Mouse (Mus musculus): ENCODE results near the gene Crygs. TPM values are rescaled to one million over a fixed set of nuclear protein-coding genes. Genes with fewer than 3 reads are reported as not detected.

Gene Crygs
- polyA plus RNA-seq, 1 experiment, result not detected

GRCm38 (mm10) chr16:22842871-22843270 lies 31.5 kb upstream of the Crygs start:
- 83% methylated on average over 5 of the region's 5 CpGs for WGBS
- DNase-seq, result no peak
- peaks cover 3% of the 10 kb centered on the region; the same call in 1 of the 2 replicates for H3K4me1 ChIP-seq (ENCODE audit: control insufficient read depth, insufficient read depth, low read length)
- H3K4me3 ChIP-seq (replicated peaks; ENCODE audit: extremely low read depth, low read depth, low read length), result no peak overlapping the region
- no peak for TF ChIP-seq CTCF (IDR thresholded peaks at IDR 0.05; ENCODE audit: insufficient read depth, low read length)
- TF ChIP-seq POLR2A (IDR thresholded peaks at IDR 0.05; ENCODE audit: borderline replicate concordance, extremely low read depth, low read depth, low read length), result no peak

GRCm38 (mm10) chr16:22839146-22839857 lies 27.9 kb upstream of the Crygs start:
- Histone ChIP-seq H3K4me1 (ENCODE audit: control insufficient read depth, insufficient read depth, low read length) (peaks cover 3% of the 10 kb centered on the region; the same call in 1 of the 2 replicates), H3K4me3 (replicated peaks; ENCODE audit: extremely low read depth, low read depth, low read length) (no peak overlapping the region)
- TF ChIP-seq CTCF (IDR thresholded peaks at IDR 0.05; ENCODE audit: insufficient read depth, low read length) (no peak), POLR2A (IDR thresholded peaks at IDR 0.05; ENCODE audit: borderline replicate concordance, extremely low read depth, low read depth, low read length) (no peak)
- 82% methylated on average over 3 of the region's 3 CpGs for WGBS
- no peak for DNase-seq

GRCm38 (mm10) chr16:22832932-22833525 lies 21.7 kb upstream of the Crygs start:
- no peak for DNase-seq
- Histone ChIP-seq H3K4me3 (replicated peaks; ENCODE audit: extremely low read depth, low read depth, low read length) (no peak overlapping the region), H3K4me1 (ENCODE audit: control insufficient read depth, insufficient read depth, low read length) (no peaks in the 10 kb centered on the region)
- no peak for TF ChIP-seq CTCF (IDR thresholded peaks at IDR 0.05; ENCODE audit: insufficient read depth, low read length)
- TF ChIP-seq POLR2A (IDR thresholded peaks at IDR 0.05; ENCODE audit: borderline replicate concordance, extremely low read depth, low read depth, low read length), result no peak
- 96% methylated on average over 3 of the region's 3 CpGs for WGBS

GRCm38 (mm10) chr16:22820731-22821130 lies 9.4 kb upstream of the Crygs start:
- no peak overlapping the region for H3K4me3 ChIP-seq (replicated peaks; ENCODE audit: extremely low read depth, low read depth, low read length)
- WGBS, result 49% methylated on average over 8 of the region's 8 CpGs

GRCm38 (mm10) chr16:22807468-22808070 lies 3.8 kb downstream of the Crygs start:
- peaks cover 3% of the 10 kb centered on the region; the same call in 1 of the 2 replicates for H3K4me1 ChIP-seq (ENCODE audit: control insufficient read depth, insufficient read depth, low read length)
- peak; percentile 48 for TF ChIP-seq CTCF (IDR thresholded peaks at IDR 0.05; ENCODE audit: insufficient read depth, low read length)
- no peak for TF ChIP-seq POLR2A (IDR thresholded peaks at IDR 0.05; ENCODE audit: borderline replicate concordance, extremely low read depth, low read depth, low read length)
- no peak overlapping the region for H3K4me3 ChIP-seq (replicated peaks; ENCODE audit: extremely low read depth, low read depth, low read length)
- WGBS, result 6% methylated on average over 17 of the region's 17 CpGs
- peak; percentile 40 for DNase-seq

More at GRCm38 (mm10) chr16:22820731-22821130, 9.4 kb upstream of the Crygs start:
- no peaks in the 10 kb centered on the region for H3K4me1 ChIP-seq (ENCODE audit: control insufficient read depth, insufficient read depth, low read length)
- TF ChIP-seq POLR2A (IDR thresholded peaks at IDR 0.05; ENCODE audit: borderline replicate concordance, extremely low read depth, low read depth, low read length), result no peak
- TF ChIP-seq CTCF (IDR thresholded peaks at IDR 0.05; ENCODE audit: insufficient read depth, low read length), result no peak
- DNase-seq, result no peak

- WGBS, result 84% methylated on average over 7 of the region's 7 CpGs
- H3K4me1 ChIP-seq (ENCODE audit: control insufficient read depth, insufficient read depth, low read length), result peaks cover 3% of the 10 kb centered on the region; the same call in 1 of the 2 replicates
- TF ChIP-seq POLR2A (IDR thresholded peaks at IDR 0.05; ENCODE audit: borderline replicate concordance, extremely low read depth, low read depth, low read length) (no peak), CTCF (IDR thresholded peaks at IDR 0.05; ENCODE audit: insufficient read depth, low read length) (no peak)
These were observed 8.6 kb downstream of the Crygs start for GRCm38 (mm10) chr16:22802786-22803185.

GRCm38 (mm10) chr16:22800849-22801109 lies 10.6 kb downstream of the Crygs start:
- TF ChIP-seq CTCF (IDR thresholded peaks at IDR 0.05; ENCODE audit: insufficient read depth, low read length) (no peak), POLR2A (IDR thresholded peaks at IDR 0.05; ENCODE audit: borderline replicate concordance, extremely low read depth, low read depth, low read length) (no peak)
- Histone ChIP-seq H3K4me1 (ENCODE audit: control insufficient read depth, insufficient read depth, low read length) (no peaks in the 10 kb centered on the region), H3K4me3 (replicated peaks; ENCODE audit: extremely low read depth, low read depth, low read length) (no peak overlapping the region)
- no peak for DNase-seq
- WGBS, result 53% methylated on average over 5 of the region's 5 CpGs

More at GRCm38 (mm10) chr16:22802786-22803185, 8.6 kb downstream of the Crygs start:
- no peak for DNase-seq
- no peak overlapping the region for H3K4me3 ChIP-seq (replicated peaks; ENCODE audit: extremely low read depth, low read depth, low read length)

DNA sequence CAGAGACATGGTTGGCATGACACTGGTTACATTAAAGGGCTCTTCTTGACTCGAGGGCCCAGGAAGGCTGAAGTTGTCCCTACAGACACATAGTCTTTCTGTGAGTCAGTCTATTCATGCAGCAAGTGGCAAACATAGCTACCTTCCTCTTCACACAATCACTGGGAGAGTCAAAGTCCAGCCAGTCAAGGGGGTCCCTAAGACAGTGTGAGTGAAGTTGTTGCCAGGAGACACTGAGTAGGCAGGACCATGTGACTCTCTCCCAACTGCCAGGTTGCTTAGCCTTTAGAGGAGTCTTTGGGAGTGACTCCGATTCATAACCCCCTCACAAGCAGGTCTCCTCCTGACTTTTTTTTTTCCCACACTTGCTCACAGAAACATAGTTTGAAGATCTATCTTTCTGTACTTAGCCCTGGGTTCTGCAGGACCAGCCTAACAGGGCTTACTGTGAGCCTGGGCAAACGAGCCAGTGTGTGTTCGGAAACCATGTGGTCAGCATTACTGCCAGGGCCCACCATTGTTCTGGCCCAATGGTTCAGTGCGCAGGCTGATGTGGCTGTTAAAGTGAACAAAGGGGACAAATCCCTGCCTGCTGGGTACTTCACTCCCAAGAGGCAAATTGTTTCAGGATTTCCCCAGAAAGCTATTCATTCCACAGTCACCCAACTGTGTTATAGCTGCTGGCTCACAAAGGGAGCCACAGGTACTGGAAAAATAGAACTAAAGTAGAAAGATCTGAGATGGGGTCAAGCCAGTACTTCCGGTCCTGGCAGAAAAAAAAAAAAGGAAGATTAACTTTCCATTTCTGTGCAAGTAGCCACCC lies 11.1 kb downstream of the Crygs start:
- DNase-seq, result no peak
- WGBS, result 73% methylated on average over 6 of the region's 6 CpGs
- TF ChIP-seq POLR2A (IDR thresholded peaks at IDR 0.05; ENCODE audit: borderline replicate concordance, extremely low read depth, low read depth, low read length), result no peak
- no peak for TF ChIP-seq CTCF (IDR thresholded peaks at IDR 0.05; ENCODE audit: insufficient read depth, low read length)
- Histone ChIP-seq H3K4me1 (ENCODE audit: control insufficient read depth, insufficient read depth, low read length) (no peaks in the 10 kb centered on the region), H3K4me3 (replicated peaks; ENCODE audit: extremely low read depth, low read depth, low read length) (no peak overlapping the region)

DNA sequence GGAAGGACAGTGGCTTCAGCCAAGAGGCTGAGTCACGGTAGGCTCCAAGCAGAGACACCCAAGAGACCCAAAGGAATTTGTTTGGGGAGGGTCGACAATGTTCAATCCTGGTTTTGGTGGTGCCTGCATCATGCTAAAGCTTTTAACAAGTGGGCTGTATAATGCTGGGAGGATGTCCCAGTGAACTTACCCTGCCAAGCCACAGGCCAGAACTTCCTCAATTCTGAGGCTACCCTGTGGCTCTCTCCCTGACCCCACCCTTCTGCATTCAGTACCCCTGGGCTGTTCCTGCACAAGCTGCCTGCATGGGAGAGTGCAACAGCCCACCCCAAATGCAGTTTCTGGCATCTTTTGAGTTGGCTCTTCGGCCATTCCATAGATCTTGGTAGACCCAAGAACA lies 12.9 kb downstream of the Crygs start:
- H3K4me1 ChIP-seq (ENCODE audit: control insufficient read depth, insufficient read depth, low read length), result no peaks in the 10 kb centered on the region
- no peak for TF ChIP-seq CTCF (IDR thresholded peaks at IDR 0.05; ENCODE audit: insufficient read depth, low read length)
- TF ChIP-seq POLR2A (IDR thresholded peaks at IDR 0.05; ENCODE audit: borderline replicate concordance, extremely low read depth, low read depth, low read length), result no peak
- DNase-seq, result no peak
- WGBS, result 64% methylated on average over 3 of the region's 3 CpGs
- H3K4me3 ChIP-seq (replicated peaks; ENCODE audit: extremely low read depth, low read depth, low read length), result no peak overlapping the region

Measured in lung, adult 2 months (tissue).